Comparison of ENCODE assay signal across 8 mouse cellular contexts in the genomic region with DNA sequence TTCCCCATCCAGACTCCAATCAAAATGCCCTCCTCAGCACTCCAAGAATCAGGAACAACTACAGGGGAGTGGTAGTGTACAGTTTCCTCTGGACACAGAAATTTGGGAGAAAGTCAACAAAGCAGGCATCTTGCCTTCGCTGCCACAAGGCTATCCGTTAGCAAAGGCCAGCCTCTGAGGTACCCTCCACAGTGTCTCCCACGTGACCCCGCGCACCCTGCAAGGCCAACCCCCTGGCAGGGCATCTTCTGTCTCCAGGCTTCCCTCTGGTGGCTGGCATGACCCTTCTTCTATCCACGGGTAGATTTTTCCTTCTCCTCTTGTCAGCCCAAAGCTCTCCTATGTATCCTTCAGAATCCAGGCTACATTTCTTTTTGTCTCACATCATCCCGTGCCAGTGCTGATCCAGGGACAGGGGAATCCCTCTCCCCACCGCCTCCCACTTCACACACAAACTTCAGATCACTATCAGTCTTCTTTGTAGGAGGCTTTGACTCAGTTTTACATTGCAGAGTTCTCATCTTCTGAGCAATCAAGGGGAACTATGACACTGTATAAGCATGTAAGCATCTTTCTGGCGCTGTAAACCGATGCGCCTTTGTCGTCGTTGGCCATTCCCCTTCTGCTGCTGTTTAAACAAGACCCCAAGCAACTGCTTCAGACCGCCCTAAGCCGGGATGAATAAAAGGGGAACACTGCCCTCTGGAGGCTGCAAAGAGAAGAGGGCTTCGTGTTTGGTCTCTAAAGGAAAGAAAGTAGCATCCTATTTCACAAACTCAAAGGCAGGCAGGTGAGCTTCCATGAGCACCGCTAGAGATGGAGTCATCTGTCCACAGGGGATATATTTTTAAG.
DNase-seq lines count a peak whose midpoint lies in the region; ATAC-seq lines count a peak whose summit lies in the region.

No protein-coding gene starts in this region.

- DNase-seq in heart, adult 8-10 months (ENCODE audit: low spot score), result peak; percentile 7
- DNase-seq in heart, embryonic 10.5 days (ENCODE audit: low spot score), result no peak
- DNase-seq in adrenal gland, adult 18-20 months (ENCODE audit: low spot score in 2 of 2), result peak; percentile 24 to 40
- peak; percentile 81 for DNase-seq in embryonic facial prominence, embryonic 10.5 days (ENCODE audit: low spot score)
- peak; percentile 15 to 20 for DNase-seq in heart, postnatal 36 days
- DNase-seq in layer of hippocampus, postnatal 25 days (ENCODE audit: extremely low spot score in 1 of 2, low spot score in 1 of 2), result peak; percentile 40 to 67
- peak; percentile 19 for DNase-seq in thymus, postnatal 0 days (ENCODE audit: low spot score)

- 0 out of 2 replicates have a peak, but pooled peaks cover 3% of the 10 kb centered on the region for H3K4me1 ChIP-seq in heart, embryonic 10.5 days
- peaks cover 4% of the 10 kb centered on the region; the same call in 1 of the 2 replicates for H3K4me1 ChIP-seq in embryonic facial prominence, embryonic 10.5 days
- H3K4me1 ChIP-seq in midbrain, embryonic 15.5 days, result peaks cover 5% of the 10 kb centered on the region; the same call in 1 of the 2 replicates

- no peaks in the 10 kb centered on the region for H3K36me3 ChIP-seq in heart, embryonic 10.5 days
- no peaks in the 10 kb centered on the region for H3K36me3 ChIP-seq in embryonic facial prominence, embryonic 10.5 days (replicated peaks)
- H3K36me3 ChIP-seq in midbrain, embryonic 15.5 days (replicated peaks), result no peaks in the 10 kb centered on the region

- H3K4me3 ChIP-seq in heart, embryonic 10.5 days, result no peak overlapping the region
- peak overlapping the region; percentile 31; the same call in 1 of the 2 replicates for H3K4me3 ChIP-seq in embryonic facial prominence, embryonic 10.5 days
- H3K4me3 ChIP-seq in midbrain, embryonic 15.5 days, result no peak overlapping the region

- 29% methylated on average over 17 of the region's 17 CpGs for WGBS in heart, embryonic 10.5 days
- 28% methylated on average over 17 of the region's 17 CpGs for WGBS in embryonic facial prominence, embryonic 10.5 days
- 32% methylated on average over 17 of the region's 17 CpGs for WGBS in midbrain, embryonic 15.5 days

- no peaks in the 10 kb centered on the region for H3K27me3 ChIP-seq in heart, embryonic 10.5 days (ENCODE audit: insufficient read depth, poor library complexity, severe bottlenecking)
- no peaks in the 10 kb centered on the region for H3K27me3 ChIP-seq in embryonic facial prominence, embryonic 10.5 days (replicated peaks; ENCODE audit: low read depth, poor library complexity, severe bottlenecking)
- H3K27me3 ChIP-seq in midbrain, embryonic 15.5 days (replicated peaks), result no peaks in the 10 kb centered on the region

- 0 out of 2 replicates have a peak overlapping the region, but pooled peaks have one; percentile 22 for H3K9ac ChIP-seq in midbrain, embryonic 15.5 days

- intact Hi-C loops in heart, postnatal 36 days (cut with DNase I), result loop anchor here (1.0 to 10.0 kb wide), 3 partner anchors 345 to 562 kb away; no protein-coding TSS in a partner anchor

- H3K27ac ChIP-seq in heart, embryonic 10.5 days, result no peak overlapping the region
- peak overlapping the region; percentile 35 for H3K27ac ChIP-seq in embryonic facial prominence, embryonic 10.5 days (replicated peaks)
- 0 out of 2 replicates have a peak overlapping the region, but pooled peaks have one; percentile 48 for H3K27ac ChIP-seq in midbrain, embryonic 15.5 days

- peak; percentile 77 for ATAC-seq in midbrain, embryonic 15.5 days (replicated peaks)

- no peaks in the 10 kb centered on the region for H3K9me3 ChIP-seq in heart, embryonic 10.5 days
- 0 out of 2 replicates have a peak, but pooled peaks cover 3% of the 10 kb centered on the region for H3K9me3 ChIP-seq in embryonic facial prominence, embryonic 10.5 days
- no peaks in the 10 kb centered on the region; the same call in 1 of the 2 replicates for H3K9me3 ChIP-seq in midbrain, embryonic 15.5 days

- H3K4me2 ChIP-seq in midbrain, embryonic 15.5 days, result peak overlapping the region; percentile 42
